Comparison of ENCODE assay signal across 14 mouse cellular contexts in genomic region chr11:117246981-117247431, GRCm38 (mm10). TPM values are rescaled to one million over a fixed set of nuclear protein-coding genes. Genes with fewer than 3 reads are reported as not detected.
DNase-seq lines count a peak whose midpoint lies in the region; ATAC-seq and TF ChIP-seq lines count a peak whose summit lies in the region.
"Had no signal": no experiment of that assay in that cellular context is flagged by ENCODE, and none has a peak within 500 bp of the region (broad histone marks: within the 10 kb centered on the region; RNA-seq: fewer than 3 reads in every experiment).

No protein-coding gene starts in this region.

- DNase-seq in liver, adult 2 months (ENCODE audit: extremely low read depth, low read depth, low spot score), result peak; percentile 89
- no peak for DNase-seq in heart, postnatal 0 days (ENCODE audit: low spot score)
- DNase-seq in kidney, postnatal 0 days (ENCODE audit: low spot score), result no peak
- DNase-seq in skeletal muscle tissue, adult 2 months (ENCODE audit: low read depth, low spot score), result peak; percentile 40
- DNase-seq in right cerebral cortex, postnatal 14 days, result no peak
- DNase-seq in cerebellum, postnatal 4 days (ENCODE audit: low spot score in 2 of 2), result no peak
- DNase-seq: cerebellum, adult 18-20 months; layer of hippocampus, postnatal 36 days had no signal

- peaks cover 38% of the 10 kb centered on the region for H3K79me2 ChIP-seq in liver, adult 2 months (ENCODE audit: control insufficient read depth, insufficient read depth, low read length)

- H3K4me2 ChIP-seq in liver, embryonic 12.5 days, result no peak overlapping the region
- H3K4me2 ChIP-seq in heart, postnatal 0 days (ENCODE audit: low read depth, low read length), result no peak overlapping the region
- no peak overlapping the region for H3K4me2 ChIP-seq in kidney, postnatal 0 days (ENCODE audit: low read length)
- H3K4me2 ChIP-seq: embryonic facial prominence, embryonic 15.5 days; limb, embryonic 15.5 days had no signal

- peak overlapping the region; percentile 46; the same call in 1 of the 2 replicates for H3K9ac ChIP-seq in liver, adult 2 months (ENCODE audit: low read depth, low read length)
- no peak overlapping the region for H3K9ac ChIP-seq in liver, embryonic 12.5 days
- H3K9ac ChIP-seq in heart, postnatal 0 days (replicated peaks; ENCODE audit: low read depth, low read length), result no peak overlapping the region
- H3K9ac ChIP-seq in kidney, postnatal 0 days (ENCODE audit: low read depth, low read length), result no peak overlapping the region
- H3K9ac ChIP-seq: embryonic facial prominence, embryonic 15.5 days; limb, embryonic 15.5 days had no signal

- H3K27me3 ChIP-seq in liver, adult 2 months (ENCODE audit: control insufficient read depth, insufficient read depth, low read length), result no peaks in the 10 kb centered on the region
- H3K27me3 ChIP-seq in liver, embryonic 12.5 days (replicated peaks), result no peaks in the 10 kb centered on the region
- no peaks in the 10 kb centered on the region for H3K27me3 ChIP-seq in heart, postnatal 0 days (ENCODE audit: control insufficient read depth, insufficient read depth, low read length)
- H3K27me3 ChIP-seq in kidney, postnatal 0 days (ENCODE audit: insufficient read depth, low read length), result no peaks in the 10 kb centered on the region
- H3K27me3 ChIP-seq: embryonic facial prominence, embryonic 15.5 days; limb, embryonic 15.5 days had no signal

- WGBS in liver, adult 2 months, result 11% methylated on average over 9 of the region's 9 CpGs
- 74% methylated on average over 9 of the region's 9 CpGs for WGBS in liver, embryonic 12.5 days (ENCODE audit: insufficient replicate concordance)
- WGBS in heart, postnatal 0 days, result 60% methylated on average over 9 of the region's 9 CpGs
- 63% methylated on average over 9 of the region's 9 CpGs for WGBS in kidney, postnatal 0 days

- H3K4me1 ChIP-seq in liver, adult 2 months (ENCODE audit: control insufficient read depth, insufficient read depth, low read length), result peaks cover 35% of the 10 kb centered on the region
- H3K4me1 ChIP-seq in liver, embryonic 12.5 days, result peaks cover 54% of the 10 kb centered on the region
- peaks cover 10% of the 10 kb centered on the region for H3K4me1 ChIP-seq in heart, postnatal 0 days (ENCODE audit: control insufficient read depth, insufficient read depth)
- H3K4me1 ChIP-seq in kidney, postnatal 0 days (replicated peaks; ENCODE audit: insufficient read depth, low read length), result peaks cover 22% of the 10 kb centered on the region

- TF ChIP-seq POLR2A in liver, adult 2 months (IDR thresholded peaks at IDR 0.05; ENCODE audit: extremely low read depth, insufficient read depth, low read length), result no peak

- peak overlapping the region; percentile 84 for H3K27ac ChIP-seq in liver, adult 2 months (replicated peaks; ENCODE audit: insufficient read depth, low read depth, low read length)
- no peak overlapping the region for H3K27ac ChIP-seq in liver, embryonic 12.5 days
- H3K27ac ChIP-seq in heart, postnatal 0 days (ENCODE audit: low read depth), result peak overlapping the region; percentile 40
- peak overlapping the region; percentile 56; the same call in 1 of the 2 replicates for H3K27ac ChIP-seq in kidney, postnatal 0 days
- H3K27ac ChIP-seq: embryonic facial prominence, embryonic 15.5 days; hindbrain, postnatal 0 days; limb, embryonic 15.5 days had no signal

- ATAC-seq in liver, embryonic 12.5 days, result no peak
- peak; percentile 25; the same call in 1 of the 2 replicates for ATAC-seq in heart, postnatal 0 days (ENCODE audit: insufficient read depth, low read depth)
- ATAC-seq in kidney, postnatal 0 days (replicated peaks; ENCODE audit: low FRiP score, low read depth), result 0 out of 2 replicates have a peak, but pooled peaks have one; percentile 44
- ATAC-seq: activated CD4-positive, CD25-positive, alpha-beta regulatory T cell, adult 4 months; hindbrain, postnatal 0 days had no signal

- H3K36me3 ChIP-seq in liver, adult 2 months (ENCODE audit: control insufficient read depth, insufficient read depth, low read length), result no peaks in the 10 kb centered on the region
- H3K36me3 ChIP-seq in liver, embryonic 12.5 days, result no peaks in the 10 kb centered on the region
- H3K36me3 ChIP-seq in heart, postnatal 0 days (replicated peaks; ENCODE audit: control insufficient read depth, insufficient read depth, low read length), result no peaks in the 10 kb centered on the region
- no peaks in the 10 kb centered on the region for H3K36me3 ChIP-seq in kidney, postnatal 0 days (ENCODE audit: insufficient read depth, low read length)

- H3K4me3 ChIP-seq in liver, adult 2 months (ENCODE audit: insufficient read depth, low read depth, low read length), result no peak overlapping the region
- no peak overlapping the region for H3K4me3 ChIP-seq in liver, embryonic 12.5 days
- H3K4me3 ChIP-seq in heart, postnatal 0 days (ENCODE audit: low read depth, low read length), result no peak overlapping the region
- H3K4me3 ChIP-seq in kidney, postnatal 0 days (replicated peaks; ENCODE audit: low read depth, low read length), result no peak overlapping the region
- H3K4me3 ChIP-seq: embryonic facial prominence, embryonic 15.5 days; limb, embryonic 15.5 days; megakaryocyte, embryonic 14.5 days had no signal

- no peaks in the 10 kb centered on the region for H3K9me3 ChIP-seq in liver, embryonic 12.5 days (replicated peaks)
- no peaks in the 10 kb centered on the region for H3K9me3 ChIP-seq in heart, postnatal 0 days (replicated peaks; ENCODE audit: control insufficient read depth, low read length)
- H3K9me3 ChIP-seq in kidney, postnatal 0 days (replicated peaks; ENCODE audit: low read length), result no peaks in the 10 kb centered on the region
- H3K9me3 ChIP-seq: embryonic facial prominence, embryonic 15.5 days; limb, embryonic 15.5 days; megakaryocyte, embryonic 14.5 days had no signal

- 0 out of 2 replicates have a peak, but pooled peaks have one; percentile 35 for TF ChIP-seq EP300 in heart, postnatal 0 days (IDR thresholded peaks at IDR 0.05; ENCODE audit: low read depth)

- no peak for TF ChIP-seq CTCF in liver, adult 2 months (IDR thresholded peaks at IDR 0.05; ENCODE audit: low read depth, low read length)
- no peak for TF ChIP-seq CTCF in heart, postnatal 0 days (IDR thresholded peaks at IDR 0.05; ENCODE audit: low read depth)
- TF ChIP-seq CTCF in kidney, postnatal 0 days (IDR thresholded peaks at IDR 0.05; ENCODE audit: low read depth), result no peak

RNA-seq across cellular contexts. Expression of gene Sept9, which starts 47.5 kb away (rescaled TPM):
- 18.8 and 20.7 TPM in 2 replicates for total RNA-seq in liver, adult 2 months (2014; rRNA removed)
- 21.2 and 29.0 TPM in 2 replicates for polyA plus RNA-seq in liver, adult 2 months (2012; rRNA removed)
- 69.8 and 72.0 TPM in 2 replicates for polyA plus RNA-seq in liver, embryonic 12.5 days (2016; fragmentation: Nextera tagmentation; extraction: Ambion mirVana)
- 57.8 and 64.2 TPM in 2 replicates for total RNA-seq in heart, postnatal 0 days (2014; rRNA removed; ENCODE audit: low replicate concordance)
- 30.5 and 31.6 TPM in 2 replicates for polyA plus RNA-seq in heart, postnatal 0 days (2015; fragmentation: Nextera tagmentation; extraction: Ambion mirVana)
- polyA plus RNA-seq in kidney, postnatal 0 days (2015; fragmentation: Nextera tagmentation; extraction: Ambion mirVana), result 71.2 and 78.6 TPM in 2 replicates

Comparison
In these comparisons a context has a peak if more than half of its experiments do, and no peak if none do; other contexts are left out.
1. DNase-seq: peak in liver, adult 2 months (single experiment) and skeletal muscle tissue, adult 2 months (single experiment); none in heart, postnatal 0 days (single experiment), kidney, postnatal 0 days (single experiment), right cerebral cortex, postnatal 14 days (single experiment) and cerebellum, postnatal 4 days (0 of 2).